Mouse (Mus musculus): ENCODE data around the gene Gm5725. TPM values are rescaled to one million over a fixed set of nuclear protein-coding genes. Genes with fewer than 3 reads are reported as not detected.
"Not testable (repeated sequence)": the region's sequence is repeated elsewhere in the genome, so short reads cannot be mapped to it uniquely, and the experiment has no call there.

The Gm5725 gene
- not detected for total RNA-seq (2022)

- DNase-seq (ENCODE audit: low spot score in 2 of 2) = not testable (repeated sequence)
Observed at GRCm38 (mm10) chr7:21844167-21844566, at the start of gene Gm5725. TSS of gene Gm5725 (minus strand) at chr7:21844267.

GRCm38 (mm10) chr7:21832051-21832450 lies 12.0 kb downstream of the Gm5725 start, which contains the start of gene Vmn1r135:
TSS of gene Vmn1r135 (plus strand) at chr7:21832351.
- not testable (repeated sequence) for DNase-seq (ENCODE audit: low spot score in 2 of 2)

- not testable (repeated sequence) for DNase-seq (ENCODE audit: low spot score in 2 of 2)
Observed at GRCm38 (mm10) chr7:21796628-21797027, 47.4 kb downstream of the Gm5725 start, which contains the start of gene Gm4177. TSS of gene Gm4177 (minus strand) at chr7:21796728.

Other genes with a start within 250 kb of the Gm5725 start
- gene Vmn1r132, start 230.2 kb downstream of the Gm5725 start, total RNA-seq (2022) = not detected
- gene Gm4175, start 82.8 kb downstream of the Gm5725 start, total RNA-seq (2022) = not detected
- gene Gm4177, start 47.5 kb downstream of the Gm5725 start, total RNA-seq (2022) = not detected
- gene Vmn1r135, start 11.9 kb downstream of the Gm5725 start, total RNA-seq (2022) = not detected
- gene Gm5891, start 77.0 kb upstream of the Gm5725 start, total RNA-seq (2022) = not detected
- not detected for gene Vmn1r137, start 150.3 kb upstream of the Gm5725 start, total RNA-seq (2022)
- not detected for gene Vmn1r138, start 184.6 kb upstream of the Gm5725 start, total RNA-seq (2022)
- gene Gm6176, start 212.0 kb upstream of the Gm5725 start, total RNA-seq (2022) = not detected
- not detected for gene Vmn1r139, start 224.8 kb upstream of the Gm5725 start, total RNA-seq (2022)

Data from gastrocnemius, adult 8-10 months (tissue).